Mouse (Mus musculus): ENCODE measurements around the gene Plin4. TPM values are rescaled to one million over a fixed set of nuclear protein-coding genes. Genes with fewer than 3 reads are reported as not detected.
"Not testable (repeated sequence)": the region's sequence is repeated elsewhere in the genome, so short reads cannot be mapped to it uniquely, and the experiment has no call there.

Plin4 gene
- polyA plus RNA-seq, 1 experiment from 2014 or later, result 0.05 TPM

DNA sequence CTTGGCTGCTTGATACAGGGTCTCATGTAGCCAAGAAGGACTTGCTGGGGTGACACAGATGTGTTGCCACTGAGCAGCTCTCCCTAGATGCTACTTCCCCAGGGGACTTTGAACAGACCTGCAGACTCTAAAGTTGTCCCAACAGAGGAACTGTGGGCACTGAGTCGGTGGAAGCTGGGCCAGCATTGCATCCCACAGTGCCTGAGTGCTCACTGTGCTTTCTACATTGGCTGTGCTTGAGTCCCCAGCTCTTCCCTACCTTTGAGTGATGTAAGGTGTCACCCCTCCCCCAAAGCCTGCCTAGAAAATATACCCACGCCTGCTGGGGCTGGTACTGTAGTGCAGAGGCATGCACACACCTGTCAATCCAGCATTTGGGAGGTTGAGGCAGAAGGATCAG, 1.9 kb downstream of the Plin4 start:
- Histone ChIP-seq H3K4me1 (no peaks in the 10 kb centered on the region), H3K4me3 (no peak overlapping the region), H3K27ac (replicated peaks) (no peak overlapping the region), H3K36me3 (replicated peaks) (peaks cover 24% of the 10 kb centered on the region), H3K9me3 (no peaks in the 10 kb centered on the region), H3K27me3 (replicated peaks; ENCODE audit: low read depth, poor library complexity, severe bottlenecking) (no peaks in the 10 kb centered on the region)
- no peak for DNase-seq (ENCODE audit: low spot score)
- WGBS, result 65% methylated on average over 2 of the region's 2 CpGs

DNA sequence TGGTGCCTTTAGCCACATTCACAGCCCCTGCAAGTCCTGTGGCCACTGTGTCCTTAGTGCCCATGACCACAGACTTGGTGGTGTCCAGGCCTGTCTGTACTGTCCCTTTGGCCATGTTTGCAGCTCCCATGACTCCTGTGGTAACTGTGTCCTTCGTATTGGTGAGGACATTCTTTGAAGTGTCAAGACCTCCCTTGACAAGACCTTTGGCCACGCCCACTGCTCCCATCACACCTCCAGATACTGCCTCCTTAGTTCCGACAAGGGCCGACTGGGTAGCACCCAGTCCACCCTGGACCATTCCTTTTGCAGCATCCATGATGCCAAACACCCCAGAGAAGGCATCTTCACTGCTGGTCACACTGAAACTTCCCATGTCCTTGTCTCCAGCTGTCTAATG, 2.6 kb downstream of the Plin4 start:
- DNase-seq (ENCODE audit: low spot score), result no peak
- no peaks in the 10 kb centered on the region for H3K27me3 ChIP-seq (replicated peaks; ENCODE audit: low read depth, poor library complexity, severe bottlenecking)
- 78% methylated on average over 4 of the region's 4 CpGs for WGBS
- no peak overlapping the region for H3K4me3 ChIP-seq
- H3K4me1 ChIP-seq, result no peaks in the 10 kb centered on the region
- peaks cover 32% of the 10 kb centered on the region for H3K36me3 ChIP-seq (replicated peaks)
- H3K27ac ChIP-seq (replicated peaks), result no peak overlapping the region
- H3K9me3 ChIP-seq, result no peaks in the 10 kb centered on the region

DNA sequence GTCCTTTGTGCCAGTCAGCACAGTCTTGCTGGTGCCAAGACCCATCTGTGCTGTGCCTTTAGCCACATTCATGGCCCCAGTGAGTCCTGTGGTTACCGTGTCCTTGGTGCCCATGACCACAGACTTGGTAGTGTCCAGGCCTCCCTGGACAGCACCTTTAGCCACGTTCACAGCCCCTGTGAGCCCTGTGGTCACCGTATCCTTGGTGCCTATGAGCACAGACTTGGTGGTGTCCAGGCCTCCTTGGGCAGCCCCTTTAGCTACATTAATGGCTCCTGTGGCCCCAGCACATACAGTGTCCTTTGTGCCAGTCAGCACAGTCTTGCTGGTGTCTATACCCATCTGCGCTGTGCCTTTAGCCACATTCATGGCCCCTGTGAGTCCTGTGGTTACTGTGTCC, 3.2 kb downstream of the Plin4 start:
- WGBS, result 91% methylated on average over 4 of the region's 4 CpGs
- peaks cover 37% of the 10 kb centered on the region for H3K36me3 ChIP-seq (replicated peaks)
- not testable (repeated sequence) for H3K4me1 ChIP-seq; H3K4me3 ChIP-seq; DNase-seq (ENCODE audit: low spot score); H3K27me3 ChIP-seq (replicated peaks; ENCODE audit: low read depth, poor library complexity, severe bottlenecking); H3K27ac ChIP-seq (replicated peaks); H3K9me3 ChIP-seq

DNA sequence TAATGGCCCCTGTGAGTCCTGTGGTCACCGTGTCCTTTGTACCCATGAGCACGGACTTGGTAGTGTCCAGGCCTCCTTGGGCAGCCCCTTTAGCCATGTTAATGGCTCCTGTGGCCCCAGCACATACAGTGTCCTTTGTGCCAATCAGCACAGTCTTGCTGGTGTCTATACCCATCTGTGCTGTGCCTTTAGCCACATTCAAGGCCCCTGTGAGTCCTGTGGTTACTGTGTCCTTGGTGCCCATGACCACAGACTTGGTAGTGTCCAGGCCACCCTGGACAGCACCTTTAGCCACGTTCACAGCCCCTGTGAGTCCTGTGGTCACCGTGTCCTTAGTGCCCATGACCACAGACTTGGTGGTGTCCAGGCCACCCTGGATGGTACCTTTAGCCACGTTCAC, 4.8 kb downstream of the Plin4 start:
- not testable (repeated sequence) for H3K4me3 ChIP-seq; DNase-seq (ENCODE audit: low spot score); H3K4me1 ChIP-seq; H3K27ac ChIP-seq (replicated peaks); H3K27me3 ChIP-seq (replicated peaks; ENCODE audit: low read depth, poor library complexity, severe bottlenecking); H3K9me3 ChIP-seq
- peaks cover 54% of the 10 kb centered on the region for H3K36me3 ChIP-seq (replicated peaks)
- 96% methylated on average over 3 of the region's 5 CpGs for WGBS

DNA sequence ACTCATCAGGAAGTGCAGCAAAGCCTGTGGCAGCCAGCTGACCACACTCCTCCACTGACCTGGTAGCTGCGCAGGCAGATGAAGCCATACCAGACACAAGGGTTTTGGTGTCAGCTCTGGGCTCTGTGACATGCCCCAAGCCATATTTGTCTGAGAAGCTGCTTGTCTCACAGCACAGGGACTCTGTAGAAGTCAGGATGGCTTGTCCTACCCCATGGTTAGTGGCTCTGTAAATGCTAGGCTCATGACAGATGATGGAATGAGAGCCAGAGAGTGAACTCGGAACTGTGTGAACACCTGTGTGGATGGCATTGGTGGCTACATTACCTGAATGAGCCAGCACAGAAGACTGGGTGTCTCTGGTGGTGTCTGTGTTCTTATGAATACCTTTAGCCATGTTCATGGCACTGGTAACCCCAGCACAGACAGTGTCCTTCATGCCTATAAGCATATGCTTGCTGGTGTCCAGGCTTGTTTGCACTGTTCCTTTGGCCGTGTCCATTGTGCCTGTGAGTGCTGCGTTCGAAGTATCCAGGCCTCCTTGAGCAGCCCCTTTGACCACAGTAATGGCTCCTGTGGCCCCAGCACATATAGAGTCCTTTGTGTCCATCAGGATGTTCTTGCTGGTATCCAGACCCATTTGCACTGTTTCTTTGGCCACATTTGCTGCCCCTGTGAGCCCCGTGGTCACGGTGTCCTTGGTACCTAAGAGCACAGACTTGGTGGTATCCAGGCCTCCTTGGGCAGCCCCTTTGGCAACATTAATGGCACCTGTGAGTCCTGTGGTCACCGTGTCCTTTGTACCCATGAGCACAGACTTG, 5.9 kb downstream of the Plin4 start:
- DNase-seq (ENCODE audit: low spot score), result no peak
- Histone ChIP-seq H3K36me3 (replicated peaks) (peaks cover 65% of the 10 kb centered on the region), H3K27me3 (replicated peaks; ENCODE audit: low read depth, poor library complexity, severe bottlenecking) (no peaks in the 10 kb centered on the region), H3K4me1 (no peaks in the 10 kb centered on the region), H3K9me3 (no peaks in the 10 kb centered on the region), H3K4me3 (no peak overlapping the region), H3K27ac (replicated peaks) (no peak overlapping the region)
- 94% methylated on average over 8 of the region's 8 CpGs for WGBS

DNA sequence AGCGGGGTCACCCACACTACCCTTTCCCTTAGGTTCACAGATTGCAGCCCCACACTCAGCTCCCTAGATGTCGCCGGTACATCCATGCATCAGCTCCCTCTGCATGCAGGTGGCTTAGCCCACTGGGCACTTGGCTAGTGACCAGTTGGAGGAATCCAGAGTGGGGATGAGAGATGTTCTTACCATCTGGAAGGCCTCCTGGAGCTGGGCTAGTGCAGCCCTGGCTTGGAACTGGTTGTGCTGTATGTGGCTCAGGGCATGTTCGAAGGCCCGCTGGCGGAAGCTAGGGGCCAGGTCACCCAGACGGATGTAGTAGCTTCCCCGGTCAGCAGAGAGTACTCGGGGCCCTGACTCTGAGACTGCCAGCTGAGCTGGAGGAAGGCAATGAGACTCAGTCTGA, 6.7 kb downstream of the Plin4 start:
- H3K36me3 ChIP-seq (replicated peaks), result peaks cover 73% of the 10 kb centered on the region

DNA sequence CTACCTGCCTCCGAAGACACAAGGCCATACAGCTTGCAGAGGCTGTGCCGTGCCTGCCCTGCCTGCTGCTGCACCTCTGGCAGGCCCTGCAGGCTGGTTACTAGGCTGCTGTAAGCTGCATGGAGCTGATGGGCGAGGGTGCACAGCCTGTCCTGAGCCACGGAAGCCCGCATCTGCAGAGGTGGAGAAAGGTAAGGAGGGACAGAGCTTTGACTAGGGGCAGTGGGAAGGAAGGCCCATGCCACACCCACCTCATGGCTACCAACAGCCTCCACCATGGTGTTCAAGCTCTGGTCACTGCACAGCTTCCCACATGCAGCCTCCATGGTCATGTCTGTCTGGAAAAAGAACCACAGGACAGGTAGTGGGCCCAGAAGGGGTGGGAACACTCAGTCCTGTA, 7.4 kb downstream of the Plin4 start:
- H3K36me3 ChIP-seq (replicated peaks), result peaks cover 74% of the 10 kb centered on the region
- H3K4me3 ChIP-seq, result no peak overlapping the region
- no peaks in the 10 kb centered on the region for H3K9me3 ChIP-seq
- no peaks in the 10 kb centered on the region for H3K27me3 ChIP-seq (replicated peaks; ENCODE audit: low read depth, poor library complexity, severe bottlenecking)
- H3K4me1 ChIP-seq, result no peaks in the 10 kb centered on the region
- no peak for DNase-seq (ENCODE audit: low spot score)
- WGBS, result 93% methylated on average over 5 of the region's 5 CpGs
- no peak overlapping the region for H3K27ac ChIP-seq (replicated peaks)

More for the DNA sequence above, 6.7 kb downstream of the Plin4 start:
- no peaks in the 10 kb centered on the region for H3K4me1 ChIP-seq
- no peak overlapping the region for H3K27ac ChIP-seq (replicated peaks)
- no peaks in the 10 kb centered on the region for H3K9me3 ChIP-seq
- H3K27me3 ChIP-seq (replicated peaks; ENCODE audit: low read depth, poor library complexity, severe bottlenecking), result no peaks in the 10 kb centered on the region
- DNase-seq (ENCODE audit: low spot score), result no peak
- H3K4me3 ChIP-seq, result no peak overlapping the region
- 94% methylated on average over 9 of the region's 9 CpGs for WGBS

DNA sequence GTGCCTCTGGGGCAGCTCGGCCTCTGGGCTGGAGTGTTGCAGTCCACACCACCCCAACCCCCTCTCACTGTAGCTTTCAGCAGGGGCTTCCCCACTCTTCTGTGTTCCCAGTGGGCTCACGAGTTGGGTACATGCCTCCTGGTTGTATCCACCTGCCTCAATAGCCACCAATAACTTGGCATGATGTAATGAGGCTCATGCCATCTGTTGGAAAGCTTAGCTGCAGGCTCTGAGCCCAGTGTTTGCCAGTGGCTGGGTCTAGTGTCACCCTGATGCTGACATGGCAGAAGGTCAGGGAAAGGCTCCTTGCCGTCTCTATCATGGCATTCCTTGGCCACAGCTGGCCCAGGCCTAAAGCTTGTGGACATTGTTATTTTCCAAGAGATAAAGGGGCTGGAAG, 8.8 kb downstream of the Plin4 start:
- no peaks in the 10 kb centered on the region for H3K9me3 ChIP-seq
- WGBS, result 86% methylated on average over 3 of the region's 3 CpGs
- H3K27ac ChIP-seq (replicated peaks), result no peak overlapping the region
- H3K36me3 ChIP-seq (replicated peaks), result peaks cover 84% of the 10 kb centered on the region
- no peak overlapping the region for H3K4me3 ChIP-seq
- H3K27me3 ChIP-seq (replicated peaks; ENCODE audit: low read depth, poor library complexity, severe bottlenecking), result no peaks in the 10 kb centered on the region
- DNase-seq (ENCODE audit: low spot score), result no peak
- H3K4me1 ChIP-seq, result no peaks in the 10 kb centered on the region

DNA sequence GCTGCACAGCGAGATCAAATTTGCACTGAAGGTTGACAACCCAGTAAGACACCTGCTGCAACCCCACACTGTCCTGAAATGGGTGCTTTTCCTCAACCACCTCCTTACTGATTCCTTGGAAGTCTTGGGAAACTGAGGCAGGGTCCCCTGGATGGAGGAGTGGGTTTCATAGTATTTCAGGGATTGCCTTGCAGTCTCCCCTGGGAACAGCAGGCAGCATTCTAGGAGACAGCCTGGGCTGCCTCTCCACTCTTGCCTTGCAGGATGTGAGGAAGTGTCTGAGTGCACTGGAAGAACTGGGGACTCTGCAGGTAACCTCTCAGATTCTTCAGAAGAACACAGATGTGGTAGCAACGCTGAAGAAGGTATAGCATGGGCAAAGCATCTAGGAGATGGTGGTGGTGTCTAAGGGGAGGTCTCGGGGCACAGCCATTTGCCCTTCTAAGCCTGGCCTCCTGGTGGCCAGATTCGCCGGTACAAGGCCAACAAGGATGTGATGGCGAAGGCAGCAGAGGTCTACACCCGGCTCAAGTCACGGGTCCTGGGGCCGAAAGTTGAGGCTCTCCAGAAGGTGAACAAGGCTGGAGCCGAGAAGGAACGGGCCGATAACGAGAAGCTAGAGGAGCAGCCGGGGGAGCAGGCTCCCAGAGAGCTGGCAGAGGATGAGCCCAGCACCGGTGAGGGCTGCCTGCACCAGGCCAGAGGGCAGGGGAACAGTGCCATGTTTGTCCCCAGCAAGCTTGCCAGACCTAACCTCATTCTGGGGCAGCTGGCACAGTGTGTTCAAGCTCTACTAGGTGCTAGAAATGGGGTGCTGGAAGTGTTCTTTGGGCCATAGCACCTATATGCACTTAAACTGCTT, 10.7 kb downstream of the Plin4 start:
- no peak overlapping the region for H3K4me3 ChIP-seq
- no peak for DNase-seq (ENCODE audit: low spot score)
- 89% methylated on average over 15 of the region's 15 CpGs for WGBS

DNA sequence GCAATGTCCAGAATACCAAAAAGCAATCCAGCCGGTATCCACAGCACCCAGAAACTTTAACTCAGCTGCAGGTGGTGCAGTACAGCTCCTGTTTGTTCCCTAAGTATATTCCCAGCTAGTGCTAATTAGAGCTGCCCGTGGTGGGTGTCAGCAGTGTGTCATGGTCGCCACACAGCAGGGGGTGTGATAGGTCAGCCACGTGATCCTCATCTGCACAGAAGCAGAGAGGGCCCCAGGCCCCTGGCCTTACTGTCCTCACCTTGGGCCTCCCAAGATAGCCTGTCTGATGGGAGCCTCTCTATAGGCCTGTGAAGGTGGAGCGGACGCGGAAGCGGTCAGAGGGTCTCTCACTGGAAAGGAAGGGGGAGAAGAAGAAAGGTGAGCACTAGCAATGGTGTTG, 11.4 kb downstream of the Plin4 start:
- Histone ChIP-seq H3K27ac (replicated peaks) (no peak overlapping the region), H3K36me3 (replicated peaks) (peaks cover 98% of the 10 kb centered on the region), H3K4me1 (no peaks in the 10 kb centered on the region), H3K9me3 (no peaks in the 10 kb centered on the region), H3K4me3 (no peak overlapping the region), H3K27me3 (replicated peaks; ENCODE audit: low read depth, poor library complexity, severe bottlenecking) (no peaks in the 10 kb centered on the region)
- DNase-seq (ENCODE audit: low spot score), result no peak
- 91% methylated on average over 8 of the region's 8 CpGs for WGBS

More for the DNA sequence above, 10.7 kb downstream of the Plin4 start:
- no peaks in the 10 kb centered on the region for H3K27me3 ChIP-seq (replicated peaks; ENCODE audit: low read depth, poor library complexity, severe bottlenecking)
- no peak overlapping the region for H3K27ac ChIP-seq (replicated peaks)
- no peaks in the 10 kb centered on the region for H3K9me3 ChIP-seq
- no peaks in the 10 kb centered on the region for H3K4me1 ChIP-seq
- H3K36me3 ChIP-seq (replicated peaks), result peaks cover 98% of the 10 kb centered on the region

DNA sequence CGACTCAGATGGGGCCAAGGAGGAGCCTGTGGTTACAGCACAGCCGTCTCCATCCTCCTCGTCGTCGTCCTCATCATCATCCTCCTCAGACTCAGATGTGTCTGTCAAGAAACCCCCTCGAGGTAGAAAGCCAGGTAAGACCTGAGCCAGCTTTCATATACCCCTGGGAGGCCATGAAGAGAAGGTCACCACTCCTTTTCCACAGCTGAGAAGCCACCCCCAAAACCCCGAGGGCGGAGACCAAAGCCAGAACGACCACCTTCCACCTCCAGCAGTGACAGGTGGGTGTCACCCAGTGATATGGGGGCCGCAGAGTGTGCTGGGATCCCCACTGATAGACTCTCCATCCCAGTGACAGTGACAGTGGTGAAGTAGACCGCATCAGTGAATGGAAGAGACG, 12.7 kb downstream of the Plin4 start:
- Histone ChIP-seq H3K36me3 (replicated peaks) (peaks cover 93% of the 10 kb centered on the region), H3K4me3 (no peak overlapping the region), H3K27ac (replicated peaks) (no peak overlapping the region), H3K27me3 (replicated peaks; ENCODE audit: low read depth, poor library complexity, severe bottlenecking) (no peaks in the 10 kb centered on the region), H3K4me1 (no peaks in the 10 kb centered on the region), H3K9me3 (no peaks in the 10 kb centered on the region)
- no peak for DNase-seq (ENCODE audit: low spot score)
- WGBS, result 88% methylated on average over 12 of the region's 12 CpGs

DNA sequence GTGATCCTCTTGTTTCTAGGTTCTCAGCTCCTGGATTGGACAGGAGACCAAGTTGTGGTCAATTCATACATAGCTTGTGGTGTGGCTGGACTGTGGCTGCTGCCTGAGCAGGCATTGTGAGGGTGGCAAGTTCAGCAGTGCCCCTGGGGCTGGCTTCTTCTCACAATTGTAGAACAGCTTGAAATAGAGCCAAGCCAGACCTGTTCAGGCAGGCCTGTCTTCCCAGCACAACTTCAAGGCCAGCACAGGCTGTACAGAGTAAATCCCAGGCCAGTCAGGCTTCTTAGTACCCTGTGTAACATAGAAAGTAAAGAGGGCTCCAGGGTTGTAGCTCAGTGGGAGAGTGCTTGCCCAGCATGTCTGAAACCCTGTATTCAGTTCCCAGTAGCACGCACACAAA, 16.8 kb downstream of the Plin4 start:
- no peak overlapping the region for H3K27ac ChIP-seq (replicated peaks)
- H3K4me3 ChIP-seq, result no peak overlapping the region
- H3K4me1 ChIP-seq, result no peaks in the 10 kb centered on the region
- no peaks in the 10 kb centered on the region for H3K27me3 ChIP-seq (replicated peaks; ENCODE audit: low read depth, poor library complexity, severe bottlenecking)
- DNase-seq (ENCODE audit: low spot score), result no peak
- H3K9me3 ChIP-seq, result no peaks in the 10 kb centered on the region
- peaks cover 88% of the 10 kb centered on the region for H3K36me3 ChIP-seq (replicated peaks)
- 96% methylated on average over 1 of the region's 1 CpGs for WGBS

DNA sequence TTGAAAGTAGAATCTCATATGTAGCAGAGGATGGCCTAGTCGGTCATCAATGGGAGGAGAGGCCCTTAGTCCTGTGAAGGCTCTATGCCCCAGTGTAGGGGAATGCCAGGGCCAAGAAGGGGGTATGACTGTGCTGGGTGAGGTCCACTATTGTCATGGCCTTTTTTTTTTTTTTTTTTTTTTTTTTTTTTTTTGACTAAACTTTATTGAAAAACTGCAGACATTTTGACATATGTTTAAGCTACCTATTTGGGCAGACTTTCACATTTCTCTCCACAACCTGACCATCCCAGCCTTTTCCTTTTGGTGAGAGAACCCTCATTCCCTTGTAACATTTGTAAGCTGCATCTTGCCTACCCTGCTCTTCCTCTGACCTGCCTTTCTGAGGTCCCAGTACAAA, 17.3 kb downstream of the Plin4 start:
- no peak overlapping the region for H3K4me3 ChIP-seq
- WGBS, result 86% methylated on average over 1 of the region's 1 CpGs
- no peaks in the 10 kb centered on the region for H3K4me1 ChIP-seq
- H3K27ac ChIP-seq (replicated peaks), result no peak overlapping the region
- peaks cover 88% of the 10 kb centered on the region for H3K36me3 ChIP-seq (replicated peaks)
- H3K27me3 ChIP-seq (replicated peaks; ENCODE audit: low read depth, poor library complexity, severe bottlenecking), result no peaks in the 10 kb centered on the region
- no peak for DNase-seq (ENCODE audit: low spot score)
- H3K9me3 ChIP-seq, result no peaks in the 10 kb centered on the region

All from embryonic facial prominence, embryonic 10.5 days (tissue).